Mouse (Mus musculus) spleen, postnatal 14 days (tissue): Measurements from ENCODE around the gene Atp13a1.

ENCODE experiments used
- DNase-seq, 2 experiments: peaks; one replicate each; pipeline ENCODE4 v3.0.0; 2021 to 2022; ENCODE audit warnings: low spot score in 2 of 2

The Atp13a1 gene

DNA sequence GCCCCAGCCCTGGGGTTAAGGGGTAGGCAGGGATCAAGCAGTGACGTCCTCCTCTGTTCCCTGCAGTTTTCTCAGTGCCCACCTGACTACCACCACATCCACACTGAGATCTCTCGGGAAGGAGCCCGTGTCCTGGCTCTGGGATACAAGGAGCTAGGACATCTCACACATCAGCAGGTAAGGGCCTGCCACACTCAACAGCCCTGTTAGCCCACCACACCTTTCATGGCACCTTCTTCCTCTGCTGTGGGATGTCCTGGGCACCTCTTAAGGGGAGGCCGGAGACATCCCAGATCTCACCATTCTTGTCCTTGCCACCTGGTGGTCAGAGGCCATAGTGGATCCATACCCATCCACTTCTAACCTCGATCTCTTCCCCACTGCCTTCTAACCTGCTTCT is 9.0 kb downstream of the Atp13a1 start:
- DNase-seq, result peak in 1 of 2 experiments; percentile 0

GRCm38 (mm10) chr8:69801796-69802195 is 10.8 kb downstream of the Atp13a1 start:
- DNase-seq, result peak; percentile 0 to 1

DNA sequence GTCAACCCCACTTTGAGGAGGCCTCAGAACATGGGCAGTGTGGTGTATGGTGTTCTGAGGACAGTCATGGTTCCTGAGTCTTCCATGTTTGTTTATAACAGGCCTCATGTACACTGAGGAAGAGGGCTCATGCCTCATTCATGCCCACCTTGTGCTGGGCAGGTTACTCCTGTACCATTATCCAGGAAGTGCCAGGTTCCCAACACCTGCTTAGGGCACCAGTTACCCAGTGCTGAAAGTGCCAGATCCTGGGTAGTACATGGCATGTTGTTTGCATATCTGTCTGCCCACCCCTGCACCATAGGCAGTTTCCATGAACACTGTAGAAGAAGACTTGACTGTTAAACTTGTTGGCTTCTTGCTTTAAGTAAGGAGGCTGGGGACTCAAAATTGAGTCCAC is 11.3 kb downstream of the Atp13a1 start:
- DNase-seq, result peak in 1 of 2 experiments; percentile 4

- peak; percentile 0 to 3 for DNase-seq
Measured at GRCm38 (mm10) chr8:69803366-69803765, 12.4 kb downstream of the Atp13a1 start.

GRCm38 (mm10) chr8:69804537-69804936 is 13.6 kb downstream of the Atp13a1 start:
- DNase-seq, result peak in 1 of 2 experiments; percentile 1

GRCm38 (mm10) chr8:69805086-69805485 is 14.1 kb downstream of the Atp13a1 start:
- peak; percentile 0 to 6 for DNase-seq

DNA sequence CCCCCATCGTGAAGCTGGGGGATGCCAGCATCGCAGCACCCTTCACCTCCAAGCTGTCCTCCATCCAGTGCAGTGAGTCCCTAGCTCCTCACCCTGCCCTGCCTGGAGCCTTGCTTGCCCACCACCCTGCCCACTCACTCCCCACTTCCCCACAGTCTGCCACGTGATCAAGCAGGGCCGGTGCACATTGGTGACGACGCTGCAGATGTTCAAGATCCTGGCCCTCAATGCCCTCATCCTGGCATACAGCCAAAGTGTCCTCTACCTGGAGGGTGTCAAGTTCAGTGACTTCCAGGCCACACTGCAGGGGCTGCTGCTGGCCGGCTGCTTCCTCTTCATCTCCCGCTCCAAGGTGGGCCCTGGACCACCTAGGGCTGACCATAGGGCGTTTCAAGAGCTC is 14.5 kb downstream of the Atp13a1 start:
- peak in 1 of 2 experiments; percentile 4 for DNase-seq

- DNase-seq, result no peak
Measured at GRCm38 (mm10) chr8:69807236-69807635, 16.3 kb downstream of the Atp13a1 start.

- DNase-seq, result peak; percentile 79 to 85
Measured at GRCm38 (mm10) chr8:69808094-69808863, 17.3 kb downstream of the Atp13a1 start, which contains the start of gene Gmip. TSS of gene Gmip (plus strand) at chr8:69808679.

- DNase-seq, result peak; percentile 33 to 44
Measured at GRCm38 (mm10) chr8:69808864-69809403, 18.0 kb downstream of the Atp13a1 start.

GRCm38 (mm10) chr8:69809820-69810219 is 18.9 kb downstream of the Atp13a1 start:
- no peak for DNase-seq

- DNase-seq, result no peak
Measured at GRCm38 (mm10) chr8:69814881-69815280, 23.9 kb downstream of the Atp13a1 start.

GRCm38 (mm10) chr8:69815396-69815795 is 24.4 kb downstream of the Atp13a1 start:
- DNase-seq, result no peak

DNA sequence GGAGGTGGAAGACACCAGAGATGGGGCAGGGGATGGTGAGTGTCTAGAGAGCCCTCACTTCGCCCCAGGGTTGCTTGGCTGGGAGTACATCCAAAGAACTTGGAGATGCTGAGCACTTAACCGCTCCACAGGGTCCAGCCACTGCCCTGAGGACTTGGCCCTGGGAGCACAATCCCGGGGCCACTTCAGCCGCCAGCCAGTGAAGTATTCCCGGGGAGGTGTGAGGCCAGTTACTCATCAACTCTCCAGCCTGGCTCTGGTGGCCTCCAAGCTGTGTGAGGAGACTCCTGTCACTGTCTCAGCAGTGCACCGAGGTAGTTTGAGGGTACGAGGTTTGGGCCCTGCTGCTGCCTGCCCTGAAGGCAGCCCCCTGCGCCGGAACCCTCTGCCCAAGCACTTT is 29.5 kb downstream of the Atp13a1 start:
- DNase-seq, result no peak

DNA sequence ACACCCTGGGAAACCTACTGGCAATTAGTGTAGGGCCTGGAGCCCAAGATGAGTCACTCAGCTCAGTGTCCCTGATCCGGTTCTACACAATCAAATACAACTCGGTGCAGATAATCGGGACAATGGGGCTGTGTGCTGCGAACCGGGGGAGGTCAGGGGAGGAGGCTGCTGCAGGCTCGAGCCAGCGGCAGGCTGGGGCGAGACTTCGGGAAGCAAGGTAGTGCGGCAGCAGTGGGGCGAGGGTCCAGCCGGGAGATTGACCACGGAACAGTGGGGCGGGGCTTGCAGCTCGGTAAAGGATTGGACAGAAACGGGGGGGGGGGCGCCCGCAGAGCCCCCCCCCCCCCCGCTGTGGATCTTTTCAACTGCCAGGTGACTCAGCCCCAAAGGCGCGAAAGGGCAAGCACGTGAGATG is 31.0 kb downstream of the Atp13a1 start:
- no peak for DNase-seq

GRCm38 (mm10) chr8:69822386-69823191 is 31.6 kb downstream of the Atp13a1 start, which contains the start of gene Lpar2:
TSS of gene Lpar2 (plus strand) at chr8:69822429.
- DNase-seq, result peak in 1 of 2 experiments; percentile 38

DNA sequence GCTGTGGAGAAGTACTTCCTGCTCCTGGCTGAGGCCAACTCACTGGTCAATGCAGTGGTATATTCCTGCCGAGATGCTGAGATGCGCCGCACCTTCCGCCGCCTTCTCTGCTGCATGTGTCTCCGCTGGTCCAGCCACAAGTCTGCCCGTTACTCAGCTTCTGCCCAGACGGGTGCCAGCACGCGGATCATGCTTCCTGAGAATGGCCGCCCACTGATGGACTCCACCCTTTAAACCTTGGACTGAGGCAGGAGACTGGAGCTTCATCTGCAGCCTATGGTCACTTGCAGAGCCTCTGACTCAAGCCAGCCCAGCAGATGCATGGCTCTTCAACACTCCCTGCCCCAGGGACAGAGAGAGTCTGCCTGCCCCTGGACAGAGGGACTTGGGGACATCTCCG is 35.4 kb downstream of the Atp13a1 start:
- no peak for DNase-seq

DNA sequence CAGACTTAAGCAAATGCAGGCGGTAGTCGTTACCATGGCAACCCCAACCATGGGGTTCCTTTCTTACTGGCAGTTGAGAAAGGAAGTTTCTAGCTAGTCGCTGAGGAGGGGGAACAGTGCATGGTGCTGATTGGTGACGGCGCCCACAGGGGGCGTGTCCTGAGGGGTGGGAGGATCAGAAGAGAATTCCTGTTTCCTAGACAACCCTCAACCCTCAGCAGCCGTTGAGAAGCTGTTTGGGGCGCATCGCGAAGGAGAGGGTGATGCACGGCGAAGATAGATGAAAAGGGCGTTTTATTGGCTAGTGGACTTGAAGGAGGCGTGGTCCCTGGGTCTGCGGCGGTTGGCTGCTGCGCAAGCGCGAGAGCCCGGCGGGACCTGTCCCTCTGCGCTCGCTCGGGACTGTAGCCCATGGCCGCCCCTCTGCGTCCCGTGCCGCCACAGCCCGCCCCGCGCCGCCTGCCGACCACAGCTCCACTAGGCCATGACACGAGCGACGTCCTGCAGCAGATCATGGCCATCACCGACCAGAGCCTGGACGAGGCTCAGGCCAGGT is 41.4 kb downstream of the Atp13a1 start, which contains the start of gene Pbx4:
Gene Pbx4 (plus strand): TSS at position 194 of the 556 bp plus-strand sequence.
- peak; percentile 70 to 78 for DNase-seq

GRCm38 (mm10) chr8:69837057-69837682 is 46.2 kb downstream of the Atp13a1 start:
- DNase-seq, result no peak

DNA sequence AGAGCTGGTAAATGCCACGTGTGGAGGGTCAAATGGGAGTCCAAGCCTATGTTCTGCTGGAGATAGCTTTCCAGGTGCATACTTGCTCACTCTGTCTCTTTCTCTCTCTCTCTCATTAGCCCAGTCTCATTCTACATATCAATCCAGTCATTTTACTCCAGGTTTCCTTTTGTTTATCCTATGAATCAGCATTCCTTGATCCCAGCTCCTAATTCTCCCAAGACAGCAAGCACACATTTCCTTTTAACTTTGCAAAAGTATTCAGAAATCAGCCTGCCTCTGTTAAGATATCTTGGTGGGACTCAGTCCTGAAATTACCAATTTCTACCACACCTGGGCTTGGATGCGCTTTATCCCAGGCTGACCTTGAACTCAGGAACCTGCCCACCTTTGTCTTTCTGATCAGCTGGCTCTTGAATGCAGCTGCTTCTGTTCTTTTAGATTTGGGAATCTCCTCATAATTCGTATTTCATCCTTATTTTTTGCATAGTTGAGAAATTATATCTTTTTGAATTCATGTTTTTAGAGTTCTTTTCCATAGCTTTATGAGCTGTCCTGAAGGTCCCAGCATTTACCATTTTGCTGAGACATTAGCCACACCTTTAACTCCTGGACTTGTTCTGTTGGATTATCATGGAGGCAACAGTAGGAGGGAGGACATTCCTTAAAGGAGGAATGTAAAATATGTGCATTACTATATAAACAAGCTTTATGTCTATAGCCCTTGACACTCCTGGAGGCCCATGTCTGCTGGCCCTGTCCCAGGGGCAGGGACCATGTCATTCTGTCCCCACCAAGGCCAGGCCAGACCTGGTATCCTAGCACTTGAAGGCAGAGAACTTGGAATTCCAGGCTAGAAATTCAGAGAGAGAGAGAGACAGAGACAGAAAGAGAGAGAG is 56.5 kb downstream of the Atp13a1 start:
- no peak for DNase-seq
